Mouse (Mus musculus) heart, embryonic 14.5 days (tissue): ENCODE measurements at regions not wholly inside any gene's neighbourhood (a gene's known extent, or its start where the extent isn't known, plus 50 kb on each side); places are given as distances from the start of the nearest gene placed in this dataset.
A peak's percentile ranks its signal among the peaks of the same experiment; 100 is the strongest.

ENCODE experiments used
- ATAC-seq: fragments of 200-750 bp; cut with Nextera tagmentation; 2 replicates; pipeline ENCODE4 v1.8.0; 2017; ENCODE audit warnings: low read depth, moderate TSS enrichment; ENCODE audit not compliant: insufficient number of reproducible peaks, insufficient read depth, low FRiP score
- H3K27ac ChIP-seq, 2 experiments: fragments of 200-500 bp in 1 of 2; fragments of 300-500 bp in 1 of 2; sonication (generic) in 1 of 2; replicated peaks in 1 of 2; 2 replicates each; pipeline ENCODE4 v1.5.1; 2012 to 2014; ENCODE audit warnings: low read depth in 2 of 2, low read length in 2 of 2, control low read depth in 1 of 2, mild to moderate bottlenecking in 1 of 2, mixed read lengths in 1 of 2; ENCODE audit not compliant: control insufficient read depth in 1 of 2, insufficient read depth in 1 of 2
- H3K27me3 ChIP-seq: fragments of 300-500 bp; sonication (generic); 2 replicates; pipeline ENCODE4 v1.6.1; 2014; ENCODE audit warnings: mild to moderate bottlenecking, low read length, control low read depth; ENCODE audit not compliant: control insufficient read depth, insufficient read depth
- H3K36me3 ChIP-seq: fragments of 300-500 bp; sonication (generic); 2 replicates; pipeline ENCODE4 v1.6.1; 2014; ENCODE audit warnings: mild to moderate bottlenecking, control low read depth, low read length, mixed read lengths; ENCODE audit not compliant: control insufficient read depth, insufficient read depth
- H3K4me1 ChIP-seq, 2 experiments: fragments of 200-500 bp in 1 of 2; fragments of 300-500 bp in 1 of 2; sonication (generic) in 1 of 2; 2 replicates each; pipeline ENCODE4 v1.6.1; 2012 to 2014; ENCODE audit warnings: low read length in 2 of 2, control low read depth in 1 of 2, mixed read lengths in 1 of 2; ENCODE audit not compliant: control insufficient read depth in 2 of 2, insufficient read depth in 2 of 2
- H3K4me2 ChIP-seq: fragments of 300-500 bp; sonication (generic); 2 replicates; pipeline ENCODE4 v1.6.1; 2014; ENCODE audit warnings: mild to moderate bottlenecking, low read length
- H3K4me3 ChIP-seq, 2 experiments: fragments of 200-500 bp in 1 of 2; fragments of 300-500 bp in 1 of 2; sonication (generic) in 1 of 2; 2 replicates each; pipeline ENCODE4 v1.5.1; 2012 to 2014; ENCODE audit warnings: low read length in 2 of 2, mild to moderate bottlenecking in 2 of 2, control low read depth in 1 of 2, low read depth in 1 of 2, moderate library complexity in 1 of 2; ENCODE audit not compliant: control insufficient read depth in 1 of 2, insufficient read depth in 1 of 2
- H3K9ac ChIP-seq: fragments of 300-500 bp; sonication (generic); 2 replicates; pipeline ENCODE4 v1.6.1; 2014; ENCODE audit warnings: mild to moderate bottlenecking, low read length
- H3K9me3 ChIP-seq: fragments of 300-500 bp; sonication (generic); 2 replicates; pipeline ENCODE4 v1.6.1; 2016; ENCODE audit warnings: low read length, control low read depth; ENCODE audit not compliant: control insufficient read depth
- WGBS: fragments of 180-500 bp; shearing (Covaris S2); extraction: QIAGEN DNeasy Blood & Tissue Kit; methylation state at CpG from one replicate; pipeline ENCODE4 v1.1.7; 2014; 5-methylcytosine and 5-hydroxymethylcytosine counted together

DNA sequence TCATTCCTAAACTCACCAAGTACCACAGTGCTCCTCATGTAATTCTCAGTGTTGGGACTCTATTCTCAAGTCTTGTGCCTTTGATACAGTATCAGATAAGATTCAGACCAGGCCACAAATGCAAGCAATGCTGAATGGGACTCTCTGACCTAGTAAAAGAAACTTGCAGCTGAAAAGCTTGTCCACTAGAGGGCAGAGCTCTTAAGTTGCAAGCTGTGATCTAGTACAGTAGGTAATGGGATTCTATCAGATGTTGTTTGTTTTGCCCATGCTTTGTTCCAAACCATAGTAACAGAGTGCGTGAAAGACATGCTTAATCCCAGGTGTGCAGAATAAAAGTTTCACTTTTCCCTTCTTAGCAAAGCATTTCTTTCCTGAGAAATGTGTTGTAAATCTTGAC is 383.2 kb upstream of the Chrm2 start:
- H3K4me2 ChIP-seq: no peak overlapping the region
- 35% methylated on average over 1 of the region's 1 CpGs for WGBS
- H3K27me3 ChIP-seq: no peaks in the 10 kb centered on the region
- no peak for ATAC-seq
- H3K4me3 ChIP-seq: no peak overlapping the region
- no peaks in the 10 kb centered on the region for H3K9me3 ChIP-seq
- no peak overlapping the region for H3K27ac ChIP-seq
- no peaks in the 10 kb centered on the region for H3K4me1 ChIP-seq
- no peaks in the 10 kb centered on the region for H3K36me3 ChIP-seq
- no peak overlapping the region for H3K9ac ChIP-seq

DNA sequence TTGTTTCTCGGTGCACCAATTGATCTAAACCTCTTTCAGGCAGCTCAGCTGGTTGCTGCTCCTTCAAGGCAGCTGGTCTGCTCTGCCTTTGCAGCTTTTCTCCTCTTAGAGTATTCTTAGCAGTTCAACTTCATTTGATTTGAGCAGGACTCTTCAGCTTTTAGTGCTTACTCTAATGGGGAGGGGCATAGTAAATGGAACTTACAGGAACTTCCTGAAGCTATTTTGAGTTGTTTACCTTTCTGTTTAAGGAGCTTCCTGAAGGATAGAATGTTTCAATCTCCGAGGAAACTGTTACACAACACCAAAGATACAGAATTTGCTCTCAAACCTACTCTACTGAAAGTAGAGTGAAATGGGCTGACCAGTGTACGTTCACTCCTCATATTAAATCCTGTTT is 385.8 kb upstream of the Chrm2 start:
- Histone ChIP-seq H3K27me3 (no peaks in the 10 kb centered on the region), H3K4me3 (no peak overlapping the region), H3K4me1 (no peaks in the 10 kb centered on the region), H3K36me3 (no peaks in the 10 kb centered on the region), H3K9ac (no peak overlapping the region), H3K27ac (no peak overlapping the region), H3K4me2 (no peak overlapping the region), H3K9me3 (no peaks in the 10 kb centered on the region)
- WGBS: 63% methylated on average over 3 of the region's 3 CpGs
- ATAC-seq: no peak

GRCm38 (mm10) chr6:35988891-35989290 is 399.0 kb upstream of the Chrm2 start:
- WGBS: 14% methylated on average over 3 of the region's 3 CpGs
- H3K4me2 ChIP-seq: no peak overlapping the region

DNA sequence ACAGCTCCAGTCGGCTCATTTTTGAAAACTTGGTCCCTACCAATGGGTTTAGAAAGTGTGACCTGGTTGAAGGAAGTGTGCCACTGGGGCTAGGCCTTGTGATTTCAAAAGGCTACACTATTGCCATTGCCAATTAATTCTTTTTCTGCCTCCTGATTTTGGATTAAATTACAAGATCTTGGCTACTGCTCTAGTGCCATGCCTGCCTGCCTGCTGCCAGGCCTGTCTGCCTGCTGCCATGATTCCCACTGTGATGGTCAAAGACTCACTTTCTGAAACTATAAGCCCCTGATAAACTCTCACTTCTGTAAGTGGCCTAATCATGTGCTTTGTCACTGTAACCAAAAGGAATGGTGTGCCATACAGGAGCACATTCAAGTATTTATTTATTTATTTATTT is 400.4 kb upstream of the Mtpn start:
- no peak overlapping the region for H3K9ac ChIP-seq
- WGBS: 91% methylated on average over 1 of the region's 1 CpGs
- no peak overlapping the region for H3K27ac ChIP-seq
- H3K27me3 ChIP-seq: no peaks in the 10 kb centered on the region
- no peaks in the 10 kb centered on the region for H3K4me1 ChIP-seq
- H3K4me2 ChIP-seq: no peak overlapping the region
- no peaks in the 10 kb centered on the region for H3K36me3 ChIP-seq
- H3K9me3 ChIP-seq: no peaks in the 10 kb centered on the region
- H3K4me3 ChIP-seq: no peak overlapping the region
- ATAC-seq: no peak

More at GRCm38 (mm10) chr6:35988891-35989290, 399.0 kb upstream of the Chrm2 start:
- Histone ChIP-seq H3K4me1 (peaks cover 2 to 8% of the 10 kb centered on the region in 2 experiments; a peak in 2 of 4 replicates), H3K27ac (peak overlapping the region; percentile 81 to 82), H3K4me3 (no peak overlapping the region), H3K9me3 (no peaks in the 10 kb centered on the region), H3K27me3 (no peaks in the 10 kb centered on the region), H3K9ac (no peak overlapping the region), H3K36me3 (no peaks in the 10 kb centered on the region)
- ATAC-seq: peak; percentile 79; the same call in 1 of the 2 replicates

GRCm38 (mm10) chr6:35924189-35924588 is 384.5 kb upstream of the Mtpn start:
- no peaks in the 10 kb centered on the region for H3K9me3 ChIP-seq
- no peak overlapping the region for H3K4me2 ChIP-seq
- no peaks in the 10 kb centered on the region for H3K27me3 ChIP-seq
- ATAC-seq: no peak
- no peak overlapping the region for H3K4me3 ChIP-seq
- no peak overlapping the region for H3K27ac ChIP-seq
- H3K9ac ChIP-seq: no peak overlapping the region
- H3K4me1 ChIP-seq: no peaks in the 10 kb centered on the region
- H3K36me3 ChIP-seq: no peaks in the 10 kb centered on the region

GRCm38 (mm10) chr6:35897990-35898389 is 358.3 kb upstream of the Mtpn start:
- no peak for ATAC-seq
- 50% methylated on average over 2 of the region's 2 CpGs for WGBS
- no peak overlapping the region for H3K27ac ChIP-seq
- H3K4me1 ChIP-seq: no peaks in the 10 kb centered on the region
- no peak overlapping the region for H3K4me2 ChIP-seq
- H3K9me3 ChIP-seq: no peaks in the 10 kb centered on the region
- no peak overlapping the region for H3K4me3 ChIP-seq
- no peaks in the 10 kb centered on the region for H3K27me3 ChIP-seq
- H3K36me3 ChIP-seq: no peaks in the 10 kb centered on the region
- no peak overlapping the region for H3K9ac ChIP-seq

GRCm38 (mm10) chr6:35895692-35896091 is 356.0 kb upstream of the Mtpn start:
- H3K9ac ChIP-seq: no peak overlapping the region
- no peak overlapping the region for H3K4me2 ChIP-seq
- H3K36me3 ChIP-seq: no peaks in the 10 kb centered on the region
- no peaks in the 10 kb centered on the region for H3K27me3 ChIP-seq
- WGBS: 77% methylated on average over 2 of the region's 2 CpGs
- no peak overlapping the region for H3K27ac ChIP-seq
- no peaks in the 10 kb centered on the region for H3K9me3 ChIP-seq
- no peaks in the 10 kb centered on the region for H3K4me1 ChIP-seq
- no peak for ATAC-seq
- H3K4me3 ChIP-seq: no peak overlapping the region

DNA sequence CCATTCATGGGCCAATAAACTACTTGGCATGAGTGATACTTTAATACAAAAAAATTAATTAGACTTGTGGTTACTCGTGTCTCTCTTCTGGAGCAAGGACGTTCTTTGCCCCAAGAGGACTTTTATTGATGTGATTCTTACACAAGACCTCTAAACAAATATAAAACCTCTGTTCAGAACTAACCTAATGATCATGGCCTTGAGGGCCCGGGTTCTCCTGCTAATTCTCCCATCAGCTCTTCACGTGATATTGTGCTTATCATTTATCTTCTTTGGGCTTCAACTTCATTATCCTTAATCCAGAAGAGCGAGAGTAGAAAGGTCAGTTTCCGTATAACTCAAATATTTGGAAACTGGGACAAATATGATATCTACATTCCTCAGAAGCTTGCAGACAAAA is 335.0 kb upstream of the Mtpn start:
- Histone ChIP-seq H3K4me2 (no peak overlapping the region), H3K27ac (no peak overlapping the region), H3K9ac (no peak overlapping the region), H3K4me3 (no peak overlapping the region), H3K9me3 (no peaks in the 10 kb centered on the region), H3K4me1 (0 out of 4 replicates have a peak, but pooled peaks cover 0 to 3% of the 10 kb centered on the region in 2 experiments), H3K36me3 (no peaks in the 10 kb centered on the region), H3K27me3 (no peaks in the 10 kb centered on the region)
- ATAC-seq: no peak
- 84% methylated on average over 6 of the region's 6 CpGs for WGBS
